Mouse (Mus musculus) G1E (cell line): ENCODE data around the gene Cbln3. TPM values are rescaled to one million over a fixed set of nuclear protein-coding genes. Genes with fewer than 3 reads are reported as not detected.

Experiments
- ATAC-seq: 2 replicates; pipeline ENCODE4 v1.8.0; 2016; ENCODE audit warnings: mild to moderate bottlenecking; ENCODE audit not compliant: insufficient number of reproducible peaks, poor library complexity, low FRiP score, severe bottlenecking; ENCODE audit errors: extremely low read depth
- DNase-seq: peaks from one replicate; pipeline ENCODE4 v3.0.0; 2012; ENCODE audit warnings: low spot score
- H3K27me3 ChIP-seq: 2 replicates; pipeline ENCODE4 v1.6.1; 2012; ENCODE audit warnings: mild to moderate bottlenecking, low read length, inconsistent platforms; ENCODE audit not compliant: insufficient read depth
- H3K36me3 ChIP-seq: replicated peaks from 2 replicates; pipeline ENCODE3; 2012; ENCODE audit warnings: mild to moderate bottlenecking, inconsistent platforms
- H3K4me1 ChIP-seq: 2 replicates; pipeline ENCODE4 v1.6.1; 2012; ENCODE audit warnings: low read depth, low read length, inconsistent platforms, mixed read lengths; ENCODE audit not compliant: insufficient read depth
- H3K4me3 ChIP-seq: 2 replicates; pipeline ENCODE4 v1.5.1; 2012; ENCODE audit warnings: low read depth, mild to moderate bottlenecking, inconsistent platforms, low read length, moderate library complexity, mixed read lengths
- H3K9me3 ChIP-seq: replicated peaks from 2 replicates; pipeline ENCODE4 v1.6.1; 2012; ENCODE audit warnings: inconsistent platforms
- CTCF ChIP-seq: IDR thresholded peaks from 2 replicates; pipeline ENCODE4 v1.5.1; 2012; ENCODE audit warnings: low read depth, low read length, inconsistent platforms, mixed read lengths
- GATA1 ChIP-seq: IDR thresholded peaks from 2 replicates; pipeline ENCODE4 v1.6.1; 2012; ENCODE audit warnings: borderline replicate concordance, low read length, inconsistent platforms, mixed read lengths
- GATA2 ChIP-seq: IDR thresholded peaks from 2 replicates; pipeline ENCODE4 v1.6.1; 2012; ENCODE audit warnings: low read depth, low read length, inconsistent platforms, borderline replicate concordance
- POLR2AphosphoS5 ChIP-seq: IDR thresholded peaks from 2 replicates; pipeline ENCODE4 v1.6.1; 2012; ENCODE audit warnings: low read depth, low read length, inconsistent platforms; ENCODE audit not compliant: insufficient replicate concordance
- TAL1 ChIP-seq: conservative IDR thresholded peaks from 2 replicates; pipeline ENCODE4 v1.6.1; 2012; ENCODE audit warnings: low read depth, low read length, inconsistent platforms, mixed read lengths
- polyA plus RNA-seq: library from polyadenylated mRNA; stranded (reverse); fragments of >175 nt; gene quantifications from 2 replicates; pipeline ENCODE4 v1.2.3, GENCODE M21; 2012
- total RNA-seq, 2 experiments: library from RNA; stranded (forward) in 1 of 2; stranded (reverse) in 1 of 2; fragments of 200-1000 nt in 1 of 2; fragments of >200 nt in 1 of 2; fragmentation: Nextera tagmentation in 1 of 2; gene quantifications; 2 replicates each; pipeline ENCODE4 v1.2.3; 2014 to 2017

Cbln3 gene
- total and polyA plus RNA-seq, 3 experiments: 0.35 to 0.66 (median 0.53) TPM

- TF ChIP-seq GATA2 (no peak), CTCF (no peak), GATA1 (no peak), POLR2AphosphoS5 (no peak), TAL1 (no peak)
- Histone ChIP-seq H3K27me3 (peaks cover 37% of the 10 kb centered on the region), H3K9me3 (no peaks in the 10 kb centered on the region), H3K4me3 (no peak overlapping the region), H3K4me1 (peaks cover 3% of the 10 kb centered on the region; the same call in 1 of the 2 replicates), H3K36me3 (no peaks in the 10 kb centered on the region)
- no peak for ATAC-seq
- DNase-seq: no peak
These were observed 45.5 kb downstream of the Cbln3 start for GRCm38 (mm10) chr14:55838740-55839139.

- Histone ChIP-seq H3K36me3 (no peaks in the 10 kb centered on the region), H3K4me1 (peaks cover 3% of the 10 kb centered on the region; the same call in 1 of the 2 replicates), H3K9me3 (no peaks in the 10 kb centered on the region), H3K27me3 (peaks cover 41% of the 10 kb centered on the region), H3K4me3 (no peak overlapping the region)
- DNase-seq (no peak), ATAC-seq (no peak)
- TF ChIP-seq CTCF: no peak
These were observed 45.9 kb downstream of the Cbln3 start for GRCm38 (mm10) chr14:55838312-55838711.

GRCm38 (mm10) chr14:55834808-55835533, 49.2 kb downstream of the Cbln3 start:
- peaks cover 65% of the 10 kb centered on the region for H3K27me3 ChIP-seq
- no peaks in the 10 kb centered on the region for H3K36me3 ChIP-seq
- no peak overlapping the region for H3K4me3 ChIP-seq
- H3K9me3 ChIP-seq: no peaks in the 10 kb centered on the region
- no peak for DNase-seq
- ATAC-seq: no peak
- TF ChIP-seq TAL1 (no peak), GATA1 (no peak), GATA2 (no peak), CTCF (no peak)
- H3K4me1 ChIP-seq: no peaks in the 10 kb centered on the region

- TF ChIP-seq CTCF (no peak), POLR2AphosphoS5 (no peak), GATA1 (no peak), TAL1 (no peak), GATA2 (no peak)
- no peak overlapping the region for H3K4me3 ChIP-seq
- no peaks in the 10 kb centered on the region for H3K36me3 ChIP-seq
- H3K9me3 ChIP-seq: no peaks in the 10 kb centered on the region
- H3K27me3 ChIP-seq: peaks cover 67% of the 10 kb centered on the region
- DNase-seq: no peak
- no peak for ATAC-seq
- 0 out of 2 replicates have a peak, but pooled peaks cover 2% of the 10 kb centered on the region for H3K4me1 ChIP-seq
These were observed 51.1 kb downstream of the Cbln3 start for GRCm38 (mm10) chr14:55833126-55833525.

- DNase-seq (no peak), ATAC-seq (no peak)
- peaks cover 78% of the 10 kb centered on the region for H3K27me3 ChIP-seq
- H3K4me1 ChIP-seq: 0 out of 2 replicates have a peak, but pooled peaks cover 2% of the 10 kb centered on the region
- no peaks in the 10 kb centered on the region for H3K9me3 ChIP-seq
- H3K4me3 ChIP-seq: no peak overlapping the region
- TF ChIP-seq POLR2AphosphoS5: no peak
- no peak for TF ChIP-seq CTCF
- no peak for TF ChIP-seq GATA2
- TF ChIP-seq TAL1: no peak
- no peak for TF ChIP-seq GATA1
- no peaks in the 10 kb centered on the region for H3K36me3 ChIP-seq
These were observed 53.9 kb downstream of the Cbln3 start for GRCm38 (mm10) chr14:55830331-55830730.

GRCm38 (mm10) chr14:55829854-55830253, 54.3 kb downstream of the Cbln3 start:
- TF ChIP-seq GATA1 (no peak), CTCF (no peak), POLR2AphosphoS5 (no peak), TAL1 (no peak), GATA2 (no peak)
- Histone ChIP-seq H3K9me3 (no peaks in the 10 kb centered on the region), H3K36me3 (no peaks in the 10 kb centered on the region), H3K27me3 (peaks cover 82% of the 10 kb centered on the region), H3K4me1 (0 out of 2 replicates have a peak, but pooled peaks cover 2% of the 10 kb centered on the region), H3K4me3 (no peak overlapping the region)
- DNase-seq: no peak
- no peak for ATAC-seq

Other genes with a start within 250 kb of the Cbln3 start
Only the 20 nearest of the 31 such genes appear.
- 10.5 and 11.5 TPM in 2 replicates for gene Tgm1, start 170.5 kb downstream of the Cbln3 start, total RNA-seq (2014; fragmentation: Nextera tagmentation)
- gene Tgm1, start 170.5 kb downstream of the Cbln3 start, total RNA-seq (2017): 11.7 and 13.1 TPM in 2 replicates
- gene Tgm1, start 170.5 kb downstream of the Cbln3 start, polyA plus RNA-seq: 26.6 and 31.1 TPM in 2 replicates
- 11.9 and 12.4 TPM in 2 replicates for gene Rabggta, start 162.1 kb downstream of the Cbln3 start, total RNA-seq (2014; fragmentation: Nextera tagmentation)
- gene Rabggta, start 162.1 kb downstream of the Cbln3 start, total RNA-seq (2017): 15.2 and 17.3 TPM in 2 replicates
- 19.3 and 27.6 TPM in 2 replicates for gene Rabggta, start 162.1 kb downstream of the Cbln3 start, polyA plus RNA-seq
- gene Dhrs1, start 138.7 kb downstream of the Cbln3 start, total RNA-seq (2014; fragmentation: Nextera tagmentation): 67.7 and 86.7 TPM in 2 replicates
- gene Dhrs1, start 138.7 kb downstream of the Cbln3 start, total RNA-seq (2017): 39.3 and 57.2 TPM in 2 replicates
- 4.2 and 6.5 TPM in 2 replicates for gene Dhrs1, start 138.7 kb downstream of the Cbln3 start, polyA plus RNA-seq
- 23.0 and 32.6 TPM in 2 replicates for gene Nop9, start 138.7 kb downstream of the Cbln3 start, total RNA-seq (2014; fragmentation: Nextera tagmentation)
- 22.3 and 23.5 TPM in 2 replicates for gene Nop9, start 138.7 kb downstream of the Cbln3 start, total RNA-seq (2017)
- gene Nop9, start 138.7 kb downstream of the Cbln3 start, polyA plus RNA-seq: 45.5 and 56.5 TPM in 2 replicates
- gene Cideb, start 125.9 kb downstream of the Cbln3 start, total RNA-seq (2014; fragmentation: Nextera tagmentation): not detected in 2 replicates
- gene Cideb, start 125.9 kb downstream of the Cbln3 start, total RNA-seq (2017): 0.38 TPM in 1 of 2 replicates, not detected in the other
- gene Cideb, start 125.9 kb downstream of the Cbln3 start, polyA plus RNA-seq: not detected in 2 replicates
- gene Ltb4r2, start 123.0 kb downstream of the Cbln3 start, total RNA-seq (2014; fragmentation: Nextera tagmentation): 0.44 TPM in 1 of 2 replicates, not detected in the other
- gene Ltb4r2, start 123.0 kb downstream of the Cbln3 start, total RNA-seq (2017): 0.11 and 0.12 TPM in 2 replicates
- gene Ltb4r2, start 123.0 kb downstream of the Cbln3 start, polyA plus RNA-seq: 0.12 TPM in 1 of 2 replicates, not detected in the other
- 0.53 TPM in 1 of 2 replicates, not detected in the other for gene Ltb4r1, start 118.4 kb downstream of the Cbln3 start, total RNA-seq (2014; fragmentation: Nextera tagmentation)
- 0.11 and 0.17 TPM in 2 replicates for gene Ltb4r1, start 118.4 kb downstream of the Cbln3 start, total RNA-seq (2017)
- gene Ltb4r1, start 118.4 kb downstream of the Cbln3 start, polyA plus RNA-seq: 1.0 and 1.2 TPM in 2 replicates
- gene Adcy4, start 100.3 kb downstream of the Cbln3 start, total RNA-seq (2014; fragmentation: Nextera tagmentation): not detected in 2 replicates
- 0.16 TPM in 1 of 2 replicates, not detected in the other for gene Adcy4, start 100.3 kb downstream of the Cbln3 start, total RNA-seq (2017)
- gene Adcy4, start 100.3 kb downstream of the Cbln3 start, polyA plus RNA-seq: 0.03 and 0.05 TPM in 2 replicates
- 0.53 TPM in 1 of 2 replicates, not detected in the other for gene Ripk3, start 95.5 kb downstream of the Cbln3 start, total RNA-seq (2014; fragmentation: Nextera tagmentation)
- gene Ripk3, start 95.5 kb downstream of the Cbln3 start, total RNA-seq (2017): 0.23 and 0.27 TPM in 2 replicates
- 0.29 and 0.51 TPM in 2 replicates for gene Ripk3, start 95.5 kb downstream of the Cbln3 start, polyA plus RNA-seq
- gene Nfatc4, start 61.2 kb downstream of the Cbln3 start, total RNA-seq (2014; fragmentation: Nextera tagmentation): not detected in 2 replicates
- 0.12 and 0.71 TPM in 2 replicates for gene Nfatc4, start 61.2 kb downstream of the Cbln3 start, total RNA-seq (2017)
- 0.04 TPM in 1 of 2 replicates, not detected in the other for gene Nfatc4, start 61.2 kb downstream of the Cbln3 start, polyA plus RNA-seq
- gene Nynrin, start 30.4 kb downstream of the Cbln3 start, total RNA-seq (2014; fragmentation: Nextera tagmentation): 4.5 and 5.6 TPM in 2 replicates
- gene Nynrin, start 30.4 kb downstream of the Cbln3 start, total RNA-seq (2017): 3.0 TPM in 2 replicates
- 3.7 and 4.2 TPM in 2 replicates for gene Nynrin, start 30.4 kb downstream of the Cbln3 start, polyA plus RNA-seq
- 25.6 and 29.4 TPM in 2 replicates for gene Khnyn, start 555 bp upstream of the Cbln3 start, total RNA-seq (2014; fragmentation: Nextera tagmentation)
- gene Khnyn, start 555 bp upstream of the Cbln3 start, total RNA-seq (2017): 75.1 and 81.7 TPM in 2 replicates
- 12.6 and 15.5 TPM in 2 replicates for gene Khnyn, start 555 bp upstream of the Cbln3 start, polyA plus RNA-seq
- not detected in 2 replicates for gene Sdr39u1, start 15.9 kb upstream of the Cbln3 start, total RNA-seq (2014; fragmentation: Nextera tagmentation)
- gene Sdr39u1, start 15.9 kb upstream of the Cbln3 start, total RNA-seq (2017): 2.2 and 2.8 TPM in 2 replicates
- not detected in 2 replicates for gene Sdr39u1, start 15.9 kb upstream of the Cbln3 start, polyA plus RNA-seq
- not detected in 2 replicates for gene Cma1, start 60.3 kb upstream of the Cbln3 start, total RNA-seq (2014; fragmentation: Nextera tagmentation)
- 194 and 209 TPM in 2 replicates for gene Cma1, start 60.3 kb upstream of the Cbln3 start, total RNA-seq (2017)
- not detected in 2 replicates for gene Cma1, start 60.3 kb upstream of the Cbln3 start, polyA plus RNA-seq
- not detected in 2 replicates for gene Cma2, start 66.6 kb upstream of the Cbln3 start, total RNA-seq (2014; fragmentation: Nextera tagmentation)
- gene Cma2, start 66.6 kb upstream of the Cbln3 start, total RNA-seq (2017): 0.87 and 1.2 TPM in 2 replicates
- gene Cma2, start 66.6 kb upstream of the Cbln3 start, polyA plus RNA-seq: not detected in 2 replicates
- 13.1 and 16.6 TPM in 2 replicates for gene Mcpt1, start 133.6 kb upstream of the Cbln3 start, total RNA-seq (2014; fragmentation: Nextera tagmentation)
- gene Mcpt1, start 133.6 kb upstream of the Cbln3 start, total RNA-seq (2017): 1.6 and 3.3 TPM in 2 replicates
- gene Mcpt1, start 133.6 kb upstream of the Cbln3 start, polyA plus RNA-seq: 0.07 and 0.27 TPM in 2 replicates
- gene Mcpt9, start 146.1 kb upstream of the Cbln3 start, total RNA-seq (2014; fragmentation: Nextera tagmentation): 1.1 TPM in 1 of 2 replicates, not detected in the other
- 0.05 TPM in 1 of 2 replicates, not detected in the other for gene Mcpt9, start 146.1 kb upstream of the Cbln3 start, total RNA-seq (2017)
- gene Mcpt9, start 146.1 kb upstream of the Cbln3 start, polyA plus RNA-seq: not detected in 2 replicates
- not detected in 2 replicates for gene Mcpt2, start 157.6 kb upstream of the Cbln3 start, total RNA-seq (2014; fragmentation: Nextera tagmentation)
- gene Mcpt2, start 157.6 kb upstream of the Cbln3 start, total RNA-seq (2017): 1.1 and 2.4 TPM in 2 replicates
- 0.06 TPM in 1 of 2 replicates, not detected in the other for gene Mcpt2, start 157.6 kb upstream of the Cbln3 start, polyA plus RNA-seq
- not detected in 2 replicates for gene Mcpt4, start 177.9 kb upstream of the Cbln3 start, total RNA-seq (2014; fragmentation: Nextera tagmentation)
- 0.46 and 0.66 TPM in 2 replicates for gene Mcpt4, start 177.9 kb upstream of the Cbln3 start, total RNA-seq (2017)
- not detected in 2 replicates for gene Mcpt4, start 177.9 kb upstream of the Cbln3 start, polyA plus RNA-seq
- not detected in 2 replicates for gene Mcpt8, start 200.9 kb upstream of the Cbln3 start, total RNA-seq (2014; fragmentation: Nextera tagmentation)
- gene Mcpt8, start 200.9 kb upstream of the Cbln3 start, total RNA-seq (2017): not detected in 2 replicates
- gene Mcpt8, start 200.9 kb upstream of the Cbln3 start, polyA plus RNA-seq: not detected in 2 replicates